Mouse (Mus musculus): Measurements from ENCODE around the gene App. TPM values are rescaled to one million over a fixed set of nuclear protein-coding genes. Genes with fewer than 3 reads are reported as not detected.
A peak's percentile ranks its signal among the peaks of the same experiment; 100 is the strongest.

The App gene
- polyA plus RNA-seq, 1 experiment: 390 TPM

DNA sequence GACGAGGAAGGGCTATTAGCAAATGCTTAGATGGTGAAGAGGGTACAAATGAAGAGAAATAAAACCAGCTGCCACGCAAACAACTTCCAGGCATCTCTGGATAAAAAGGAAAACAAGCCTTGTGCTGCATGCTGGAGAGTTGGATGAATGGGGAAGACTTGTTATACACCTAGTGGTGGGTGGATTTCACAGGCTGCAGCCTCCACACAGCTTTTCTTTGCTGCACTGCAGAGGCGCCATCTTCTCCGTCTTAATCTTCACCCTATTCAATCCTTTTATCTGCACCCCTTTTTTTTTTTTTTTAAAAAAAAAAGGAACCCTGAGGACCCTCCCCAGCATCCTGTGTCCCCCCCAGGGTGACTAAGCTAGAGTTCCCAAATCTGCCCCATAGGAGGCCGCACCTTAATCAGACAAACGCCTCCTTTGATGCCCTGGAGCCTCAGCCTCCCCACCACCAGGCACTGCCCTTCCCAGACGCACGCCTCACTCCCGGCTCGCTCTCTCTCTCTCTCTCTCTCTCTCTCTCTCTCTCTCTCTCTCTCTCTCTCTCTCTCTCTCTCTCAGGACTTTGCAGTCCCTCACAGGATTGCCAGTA is 1.5 kb downstream of the App start:
- TF ChIP-seq POLR2A (IDR thresholded peaks at IDR 0.05; ENCODE audit: borderline replicate concordance, low read depth, low read length): no peak
- no peak for TF ChIP-seq CTCF (IDR thresholded peaks at IDR 0.05; ENCODE audit: low read depth, low read length)
- peak overlapping the region; percentile 13; the same call in 1 of the 2 replicates for H3K27ac ChIP-seq (ENCODE audit: insufficient read depth, low read depth, low read length)
- peaks cover 12% of the 10 kb centered on the region for H3K4me1 ChIP-seq (ENCODE audit: control insufficient read depth, insufficient read depth, low read length)
- H3K4me3 ChIP-seq (ENCODE audit: insufficient read depth, low read length): peak overlapping the region; percentile 93

DNA sequence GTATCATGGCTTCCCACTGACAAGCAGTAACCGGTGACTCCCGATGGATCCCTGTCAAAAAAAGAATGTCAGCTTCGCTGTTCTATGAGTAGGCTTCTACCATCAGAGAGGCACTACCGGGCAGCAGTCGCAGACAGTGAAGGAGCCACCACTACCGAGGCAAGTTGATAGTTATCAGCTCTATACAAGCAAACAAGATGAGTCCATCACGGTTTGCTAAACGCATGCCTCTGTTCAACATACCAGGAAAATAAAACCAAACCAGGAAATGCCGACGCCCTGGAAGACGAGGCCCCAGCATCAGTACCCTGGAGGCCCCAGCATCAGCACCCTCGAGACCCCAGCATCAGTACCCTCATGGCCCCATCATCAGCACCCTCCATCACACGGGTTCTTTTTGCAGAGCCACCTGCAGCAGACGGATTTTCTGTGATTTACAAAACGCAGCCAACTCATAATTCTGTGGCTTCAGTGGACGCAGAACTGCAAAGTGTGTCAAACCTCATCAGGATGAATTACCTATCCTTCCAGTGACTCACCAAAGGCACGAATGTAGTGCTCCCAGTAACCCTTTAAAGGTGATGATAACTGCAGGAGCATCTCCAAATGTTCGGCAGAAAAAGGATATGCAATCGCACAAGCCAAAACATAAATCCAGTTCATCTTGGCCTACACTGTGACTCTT is 2.6 kb downstream of the App start:
- Histone ChIP-seq H3K4me1 (ENCODE audit: control insufficient read depth, insufficient read depth, low read length) (peaks cover 12% of the 10 kb centered on the region), H3K4me3 (ENCODE audit: insufficient read depth, low read length) (no peak overlapping the region), H3K27ac (ENCODE audit: insufficient read depth, low read depth, low read length) (no peak overlapping the region)
- TF ChIP-seq CTCF (IDR thresholded peaks at IDR 0.05; ENCODE audit: low read depth, low read length) (no peak), POLR2A (IDR thresholded peaks at IDR 0.05; ENCODE audit: borderline replicate concordance, low read depth, low read length) (no peak)

DNA sequence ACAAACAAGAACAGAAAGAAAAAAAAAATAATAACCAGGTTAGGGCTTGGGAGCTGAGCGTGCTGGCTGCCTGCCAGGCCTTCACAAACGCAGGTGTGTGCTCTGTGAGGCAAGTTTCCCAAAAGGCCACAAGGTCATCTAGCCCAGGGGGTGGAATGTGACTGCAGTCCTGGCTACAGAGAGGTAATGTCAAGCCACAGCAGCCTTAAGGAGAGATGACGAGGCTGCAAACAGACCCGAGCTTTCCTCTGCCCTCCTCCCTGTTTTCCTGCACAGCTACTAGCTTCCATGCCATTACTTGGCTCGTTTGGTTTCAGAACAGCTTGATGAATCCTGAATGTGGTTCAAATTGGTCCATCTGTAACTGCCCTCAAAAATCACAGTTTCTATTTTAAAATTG is 4.7 kb downstream of the App start:
- Histone ChIP-seq H3K4me1 (ENCODE audit: control insufficient read depth, insufficient read depth, low read length) (peaks cover 13% of the 10 kb centered on the region), H3K27ac (ENCODE audit: insufficient read depth, low read depth, low read length) (no peak overlapping the region), H3K4me3 (ENCODE audit: insufficient read depth, low read length) (no peak overlapping the region)
- TF ChIP-seq POLR2A (IDR thresholded peaks at IDR 0.05; ENCODE audit: borderline replicate concordance, low read depth, low read length) (no peak), CTCF (IDR thresholded peaks at IDR 0.05; ENCODE audit: low read depth, low read length) (no peak)

DNA sequence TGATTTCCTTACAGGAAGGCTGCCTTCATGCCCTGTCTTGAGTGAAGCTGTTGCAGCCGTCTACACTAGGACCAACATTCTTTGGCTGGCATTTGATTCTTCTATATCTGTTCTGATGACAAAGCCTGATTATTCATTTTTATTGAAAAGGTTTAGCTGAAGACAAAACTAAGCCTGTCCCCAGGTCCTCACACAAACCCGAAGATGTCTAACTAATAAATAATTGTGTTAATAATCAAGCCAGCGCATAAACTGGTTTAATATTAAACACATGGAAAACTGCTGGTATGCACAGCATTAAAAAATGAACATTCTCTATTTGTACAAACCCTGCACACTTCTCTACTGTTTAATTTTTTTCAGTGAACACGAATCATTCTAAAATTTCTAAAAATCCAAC is 7.4 kb downstream of the App start:
- peaks cover 14% of the 10 kb centered on the region for H3K4me1 ChIP-seq (ENCODE audit: control insufficient read depth, insufficient read depth, low read length)
- H3K27ac ChIP-seq (ENCODE audit: insufficient read depth, low read depth, low read length): no peak overlapping the region
- TF ChIP-seq CTCF (IDR thresholded peaks at IDR 0.05; ENCODE audit: low read depth, low read length) (no peak), POLR2A (IDR thresholded peaks at IDR 0.05; ENCODE audit: borderline replicate concordance, low read depth, low read length) (no peak)
- no peak overlapping the region for H3K4me3 ChIP-seq (ENCODE audit: insufficient read depth, low read length)

DNA sequence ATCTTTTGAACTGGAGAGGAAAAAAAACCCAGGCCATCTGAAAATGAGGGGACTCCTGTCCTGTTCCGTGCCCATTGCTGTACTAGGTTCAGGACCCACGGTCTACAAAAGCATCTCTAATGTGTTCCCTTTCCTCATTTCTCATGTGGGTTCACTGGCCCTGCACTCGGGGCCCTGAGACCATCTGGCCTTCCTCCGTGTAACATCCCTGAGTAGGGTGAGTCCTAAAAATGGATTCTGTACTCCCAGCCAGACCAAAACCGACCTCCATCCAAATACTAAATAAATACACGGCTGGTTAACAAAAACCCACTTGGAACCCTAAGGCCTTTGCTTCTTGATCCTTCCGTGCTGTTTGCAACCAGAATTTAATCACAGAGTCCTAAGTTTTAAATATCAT is 7.9 kb downstream of the App start:
- TF ChIP-seq CTCF (IDR thresholded peaks at IDR 0.05; ENCODE audit: low read depth, low read length) (no peak), POLR2A (IDR thresholded peaks at IDR 0.05; ENCODE audit: borderline replicate concordance, low read depth, low read length) (no peak)
- Histone ChIP-seq H3K27ac (ENCODE audit: insufficient read depth, low read depth, low read length) (no peak overlapping the region), H3K4me3 (ENCODE audit: insufficient read depth, low read length) (no peak overlapping the region), H3K4me1 (ENCODE audit: control insufficient read depth, insufficient read depth, low read length) (peaks cover 12% of the 10 kb centered on the region)

DNA sequence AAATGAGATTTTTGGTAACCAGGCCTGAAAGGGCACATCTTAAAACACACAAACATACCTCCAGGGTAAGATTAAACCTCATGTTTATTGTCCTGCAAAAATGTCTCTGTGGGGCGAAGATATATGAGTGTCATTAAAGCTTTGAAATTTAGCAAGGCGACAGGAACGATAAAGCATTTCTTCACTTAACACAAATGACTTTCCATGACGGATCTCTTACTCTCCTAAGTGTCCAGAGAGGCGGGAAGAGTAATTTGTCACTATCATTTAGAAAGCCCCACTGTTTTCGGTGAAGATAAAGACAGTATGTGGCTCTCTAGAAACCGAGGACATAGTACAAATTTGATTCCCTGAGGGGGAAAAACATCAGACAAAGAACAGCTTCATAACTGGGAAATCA is 8.4 kb downstream of the App start:
- H3K4me3 ChIP-seq (ENCODE audit: insufficient read depth, low read length): no peak overlapping the region
- peaks cover 12% of the 10 kb centered on the region for H3K4me1 ChIP-seq (ENCODE audit: control insufficient read depth, insufficient read depth, low read length)
- no peak for TF ChIP-seq POLR2A (IDR thresholded peaks at IDR 0.05; ENCODE audit: borderline replicate concordance, low read depth, low read length)
- no peak for TF ChIP-seq CTCF (IDR thresholded peaks at IDR 0.05; ENCODE audit: low read depth, low read length)
- no peak overlapping the region for H3K27ac ChIP-seq (ENCODE audit: insufficient read depth, low read depth, low read length)

DNA sequence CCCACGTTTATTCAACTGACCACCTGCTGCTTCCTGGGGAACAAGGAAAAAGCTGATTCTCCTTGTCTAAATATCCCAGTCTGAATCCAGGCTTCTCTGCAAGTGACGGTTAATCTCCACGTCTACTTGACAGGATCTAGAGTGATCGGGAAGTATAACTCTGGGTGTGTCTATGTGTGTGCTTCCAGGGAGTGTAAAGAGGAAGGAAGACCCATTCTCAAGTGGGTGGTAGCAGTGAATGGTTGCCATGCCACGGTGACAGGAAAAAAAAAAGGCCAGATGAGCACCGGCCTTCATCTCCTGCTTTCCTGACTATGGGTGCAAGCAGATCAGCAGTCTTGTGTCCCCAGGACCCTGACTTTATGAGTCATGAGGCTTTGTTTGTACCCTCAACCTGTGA is 10.8 kb downstream of the App start:
- no peak for TF ChIP-seq POLR2A (IDR thresholded peaks at IDR 0.05; ENCODE audit: borderline replicate concordance, low read depth, low read length)
- no peak for TF ChIP-seq CTCF (IDR thresholded peaks at IDR 0.05; ENCODE audit: low read depth, low read length)

DNA sequence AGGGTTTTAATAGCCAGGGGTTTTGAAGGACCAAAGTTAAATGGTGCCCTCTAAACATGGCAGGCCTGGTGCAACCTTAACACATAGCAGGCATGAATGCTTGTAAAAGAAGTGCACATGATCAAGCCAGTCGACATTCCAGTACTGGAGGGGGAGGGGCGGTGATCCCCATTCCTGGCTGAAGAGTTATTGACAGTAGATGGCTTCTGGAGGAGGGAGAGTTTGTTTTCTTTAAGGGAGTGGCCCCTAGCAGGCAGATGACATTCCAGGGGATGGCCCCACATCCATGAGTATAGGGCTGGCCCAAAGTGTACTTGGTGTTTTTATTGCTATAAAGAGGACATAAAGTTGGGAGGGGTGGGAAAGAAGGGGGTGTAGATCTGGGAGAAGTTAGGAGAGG is 13.4 kb downstream of the App start:
- Histone ChIP-seq H3K27ac (ENCODE audit: insufficient read depth, low read depth, low read length) (no peak overlapping the region), H3K4me1 (ENCODE audit: control insufficient read depth, insufficient read depth, low read length) (peaks cover 6% of the 10 kb centered on the region), H3K4me3 (ENCODE audit: insufficient read depth, low read length) (no peak overlapping the region)
- no peak for TF ChIP-seq POLR2A (IDR thresholded peaks at IDR 0.05; ENCODE audit: borderline replicate concordance, low read depth, low read length)
- no peak for TF ChIP-seq CTCF (IDR thresholded peaks at IDR 0.05; ENCODE audit: low read depth, low read length)

More for the DNA sequence above, 10.8 kb downstream of the App start:
- Histone ChIP-seq H3K4me3 (ENCODE audit: insufficient read depth, low read length) (no peak overlapping the region), H3K27ac (ENCODE audit: insufficient read depth, low read depth, low read length) (no peak overlapping the region), H3K4me1 (ENCODE audit: control insufficient read depth, insufficient read depth, low read length) (peaks cover 6% of the 10 kb centered on the region)

DNA sequence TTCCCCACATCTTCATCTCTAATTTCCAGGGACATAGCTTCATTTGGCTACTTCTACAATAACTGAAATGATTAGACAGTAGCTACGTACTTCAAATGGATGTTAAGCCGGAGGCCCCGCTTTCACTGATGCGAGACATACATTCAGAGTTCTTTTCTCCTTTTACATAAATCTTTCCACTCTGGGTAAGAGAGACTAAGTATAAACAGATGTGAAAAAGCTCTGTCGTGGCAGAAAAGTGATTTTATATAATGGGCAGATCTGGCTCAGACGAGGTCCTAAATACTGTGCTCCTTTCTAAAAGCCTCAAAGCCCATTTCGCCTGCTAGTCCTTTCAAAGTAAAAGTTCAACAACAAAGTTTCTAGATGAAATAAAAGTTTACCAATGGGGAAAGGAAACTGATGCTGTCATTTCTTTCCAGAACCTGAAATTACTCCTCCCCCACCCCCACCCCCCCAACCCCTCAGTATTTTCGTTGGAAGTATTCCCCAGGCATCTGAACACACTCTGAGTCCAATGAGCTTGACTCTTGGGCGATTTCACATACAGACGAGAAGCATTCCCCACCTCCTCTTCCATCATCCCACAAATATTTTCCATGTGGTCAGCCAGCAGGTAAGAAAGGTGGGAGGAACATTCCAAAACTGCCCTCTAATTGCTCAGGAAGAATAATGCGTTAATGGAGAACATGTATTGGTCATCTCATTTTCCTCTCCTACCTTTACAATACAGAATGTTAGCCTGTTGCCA is 15.6 kb downstream of the App start:
- TF ChIP-seq CTCF (IDR thresholded peaks at IDR 0.05; ENCODE audit: low read depth, low read length): no peak
- TF ChIP-seq POLR2A (IDR thresholded peaks at IDR 0.05; ENCODE audit: borderline replicate concordance, low read depth, low read length): no peak
- H3K4me3 ChIP-seq (ENCODE audit: insufficient read depth, low read length): no peak overlapping the region
- peaks cover 9% of the 10 kb centered on the region for H3K4me1 ChIP-seq (ENCODE audit: control insufficient read depth, insufficient read depth, low read length)
- H3K27ac ChIP-seq (ENCODE audit: insufficient read depth, low read depth, low read length): no peak overlapping the region

DNA sequence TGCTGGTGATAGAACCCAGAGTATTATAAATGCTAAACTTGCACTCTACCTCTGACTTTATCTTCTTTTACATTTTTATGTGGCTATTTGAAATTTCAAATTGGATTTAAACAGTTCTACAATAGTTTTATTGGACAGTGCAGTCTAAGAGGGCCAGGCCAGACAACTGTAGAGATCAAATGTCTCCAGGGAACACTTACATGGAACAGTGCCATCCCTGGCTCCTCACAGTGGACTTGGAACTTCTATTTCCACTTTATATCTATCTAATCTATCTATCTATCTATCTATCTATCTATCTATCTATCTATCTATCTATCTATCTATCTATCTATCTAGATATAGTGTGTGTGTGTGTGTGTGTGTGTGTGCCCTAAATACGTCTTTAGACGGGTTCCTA is 16.4 kb downstream of the App start:
- TF ChIP-seq CTCF (IDR thresholded peaks at IDR 0.05; ENCODE audit: low read depth, low read length): no peak
- no peak for TF ChIP-seq POLR2A (IDR thresholded peaks at IDR 0.05; ENCODE audit: borderline replicate concordance, low read depth, low read length)

More for the DNA sequence above, 16.4 kb downstream of the App start:
- Histone ChIP-seq H3K4me1 (ENCODE audit: control insufficient read depth, insufficient read depth, low read length) (peaks cover 12% of the 10 kb centered on the region), H3K4me3 (ENCODE audit: insufficient read depth, low read length) (no peak overlapping the region), H3K27ac (ENCODE audit: insufficient read depth, low read depth, low read length) (no peak overlapping the region)

Data from bone marrow macrophage, adult 2 months (primary cell).